Mouse (Mus musculus) cerebellum, postnatal 36 days (tissue): ENCODE measurements around the gene Zbtb21.
"Not testable (repeated sequence)": the region's sequence is repeated elsewhere in the genome, so short reads cannot be mapped to it uniquely, and the experiment has no call there.

ENCODE experiments used
- DNase-seq, 2 experiments: peaks; one replicate each; pipeline ENCODE4 v3.0.0; 2021 to 2022; ENCODE audit warnings: mixed read lengths in 2 of 2

Gene Zbtb21

GRCm38 (mm10) chr16:97962151-97962948, at the start of gene Zbtb21, which contains the start of gene C2cd2:
Gene Zbtb21, minus strand, starts transcription at chr16:97962622.
Gene C2cd2, minus strand, starts transcription at chr16:97962598.
- peak; percentile 98 to 99 for DNase-seq

DNA sequence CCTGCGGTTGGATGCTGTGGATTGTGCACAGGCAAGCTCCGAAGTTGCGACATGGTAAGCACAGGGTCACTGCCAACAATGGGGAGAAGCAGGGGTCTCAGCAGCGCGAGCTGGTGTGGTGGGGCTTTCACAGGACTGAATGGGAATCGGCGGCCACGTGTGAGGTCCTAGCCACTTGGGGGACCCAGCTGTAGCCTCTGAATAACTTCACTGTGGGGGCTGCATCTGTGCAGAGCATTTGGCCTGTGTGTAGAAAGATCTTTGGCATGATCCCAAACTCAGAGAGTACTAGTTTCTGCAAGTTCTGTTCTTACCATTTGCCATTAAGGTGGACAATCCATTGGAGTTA, 34.9 kb upstream of the Zbtb21 start:
- not testable (repeated sequence) for DNase-seq

GRCm38 (mm10) chr16:97996616-97997382, 34.4 kb upstream of the Zbtb21 start, which contains the start of gene B230307C23Rik:
Gene B230307C23Rik, plus strand, starts transcription at chr16:97997315.
- DNase-seq, result peak; percentile 72 to 75

DNA sequence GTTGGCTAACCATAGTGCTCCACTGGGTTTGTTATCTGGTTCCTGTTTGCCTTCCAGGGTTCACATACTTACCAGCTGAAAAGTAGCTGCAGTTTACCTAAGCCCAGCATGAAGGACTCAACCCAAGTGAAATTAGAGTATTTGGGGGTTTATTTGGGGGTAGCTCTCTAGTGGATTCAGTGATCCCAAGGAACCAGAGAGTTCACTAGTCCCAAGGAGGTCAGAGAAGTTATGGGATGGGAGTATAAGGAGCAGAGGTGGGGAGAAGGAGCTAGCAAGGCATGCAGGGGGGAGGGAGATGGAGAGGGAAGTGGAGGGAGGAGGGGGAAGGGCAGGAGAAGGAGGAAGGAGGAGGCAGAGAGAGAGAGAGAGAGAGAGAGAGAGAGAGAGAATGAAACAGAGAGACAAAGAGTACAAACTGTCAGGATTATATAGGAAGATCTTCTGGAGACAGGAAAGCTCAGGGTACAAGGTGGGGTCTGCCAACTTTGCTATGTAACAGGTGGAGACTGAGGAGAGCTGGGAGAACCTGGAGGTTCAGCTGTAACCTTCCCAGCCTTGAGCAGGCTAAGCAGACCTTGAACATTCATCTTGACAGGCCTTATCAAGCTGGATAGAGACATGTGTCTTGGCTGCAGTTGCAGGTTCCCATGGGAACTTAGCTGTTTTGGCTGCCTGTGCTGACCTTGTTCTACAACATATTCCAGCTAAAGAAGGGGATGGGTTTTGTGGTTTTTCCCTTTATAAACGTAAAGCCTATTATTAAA, 33.6 kb upstream of the Zbtb21 start:
- no peak for DNase-seq

GRCm38 (mm10) chr16:97992477-97992876, 30.1 kb upstream of the Zbtb21 start:
- DNase-seq, result not testable (repeated sequence)

- DNase-seq, result no peak
Observed at GRCm38 (mm10) chr16:97991517-97991916, 29.1 kb upstream of the Zbtb21 start.

DNA sequence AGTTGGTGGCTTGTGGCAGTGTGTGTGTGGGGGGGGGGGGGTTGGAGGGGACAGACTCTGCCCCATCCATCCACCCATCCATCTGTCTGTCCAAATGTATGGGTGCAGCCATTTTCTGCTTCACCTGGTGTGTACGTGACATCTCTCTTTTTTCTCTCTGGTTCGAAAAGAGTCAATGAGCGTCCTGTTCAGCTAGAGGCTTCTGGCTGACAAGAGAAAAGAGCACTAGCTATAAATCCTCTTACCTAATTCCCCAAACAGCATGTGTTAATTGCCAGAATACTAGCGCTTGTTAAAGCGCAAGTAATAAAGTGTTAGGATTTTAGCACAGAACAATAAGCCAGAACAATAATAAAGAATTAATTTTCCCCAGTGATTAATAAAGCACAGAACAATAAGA, 22.2 kb upstream of the Zbtb21 start:
- DNase-seq, result no peak

- DNase-seq, result no peak
Observed at GRCm38 (mm10) chr16:97981362-97981761, 18.9 kb upstream of the Zbtb21 start.

DNA sequence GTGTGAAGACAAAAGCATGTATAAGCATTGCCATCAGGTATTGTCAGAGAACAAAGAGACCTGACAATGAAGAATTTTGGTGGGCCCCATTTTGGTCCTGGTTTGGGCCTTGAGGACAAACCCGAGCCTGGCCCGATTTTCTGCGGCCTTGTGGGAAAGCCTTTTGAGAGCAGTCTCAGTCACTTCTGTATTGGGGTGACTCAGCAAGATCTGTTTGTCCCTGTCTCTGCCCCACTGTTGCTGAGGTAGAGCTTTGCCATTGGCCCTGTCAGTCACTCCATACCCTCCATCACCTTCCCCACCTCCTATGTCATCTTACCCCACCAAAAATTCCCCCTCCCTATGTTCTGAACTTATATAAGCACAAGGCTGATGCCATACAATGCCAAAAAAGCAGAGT, 15.3 kb upstream of the Zbtb21 start:
- DNase-seq, result no peak

DNA sequence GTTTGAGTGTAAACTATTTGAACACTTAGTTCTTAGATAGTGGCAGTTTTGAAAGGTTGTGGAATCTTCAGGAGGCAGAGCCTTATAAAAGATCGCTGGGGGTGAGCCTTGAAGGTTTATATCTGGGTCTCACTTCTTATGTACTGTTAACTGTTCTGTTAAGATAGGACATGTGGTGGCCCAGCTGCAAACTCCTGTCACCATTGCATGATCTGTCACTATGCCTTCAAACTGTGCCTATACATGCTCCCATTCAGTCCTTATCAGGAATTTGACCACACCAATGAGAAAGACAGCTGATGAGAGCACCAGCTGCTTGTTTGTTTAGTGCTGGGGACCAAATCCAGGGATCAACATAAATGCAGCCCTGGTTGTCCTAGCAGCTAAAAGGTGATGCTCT, 14.9 kb upstream of the Zbtb21 start:
- DNase-seq, result no peak

- no peak for DNase-seq
Observed at GRCm38 (mm10) chr16:97963956-97964540, 1.6 kb upstream of the Zbtb21 start.

DNA sequence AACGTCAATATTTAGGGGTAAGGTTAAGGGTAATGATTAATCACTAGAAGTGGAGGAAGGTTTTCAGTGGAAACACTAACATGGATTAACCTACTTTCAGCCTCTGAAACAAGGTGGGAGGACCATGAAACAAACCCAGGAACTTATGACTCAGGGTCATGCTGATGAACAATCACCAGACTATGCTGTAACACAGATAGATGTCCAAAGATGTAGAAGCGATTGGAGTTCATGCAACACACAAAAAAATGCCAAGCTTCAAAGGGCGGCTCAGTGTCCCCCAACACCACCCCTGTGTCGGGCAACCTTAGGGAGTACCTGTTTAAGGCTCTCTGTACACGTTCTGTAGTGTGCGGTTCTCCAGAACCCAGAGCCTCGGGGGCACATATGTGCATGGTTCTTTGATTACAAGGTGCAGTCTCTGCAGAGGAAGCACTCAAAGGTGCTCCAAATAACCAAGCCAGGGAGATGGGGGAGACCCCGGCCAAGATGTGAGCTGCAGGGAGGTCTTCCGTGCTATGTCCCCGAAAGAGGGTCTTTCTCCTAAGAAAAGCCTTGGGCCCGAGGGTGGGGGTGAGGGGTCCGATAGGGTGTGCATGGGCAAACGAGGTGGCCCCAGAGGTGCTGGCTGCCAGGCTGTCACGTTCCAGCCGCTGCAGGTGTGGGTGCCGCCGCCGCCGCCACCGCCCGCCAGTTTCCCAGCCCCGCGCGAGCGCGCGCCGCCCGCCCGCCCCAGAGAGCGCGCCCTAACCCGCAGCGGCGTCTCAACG, 856 bp downstream of the Zbtb21 start:
- DNase-seq, result no peak

- no peak for DNase-seq
Observed at GRCm38 (mm10) chr16:97960348-97960747, 2.1 kb downstream of the Zbtb21 start.

DNA sequence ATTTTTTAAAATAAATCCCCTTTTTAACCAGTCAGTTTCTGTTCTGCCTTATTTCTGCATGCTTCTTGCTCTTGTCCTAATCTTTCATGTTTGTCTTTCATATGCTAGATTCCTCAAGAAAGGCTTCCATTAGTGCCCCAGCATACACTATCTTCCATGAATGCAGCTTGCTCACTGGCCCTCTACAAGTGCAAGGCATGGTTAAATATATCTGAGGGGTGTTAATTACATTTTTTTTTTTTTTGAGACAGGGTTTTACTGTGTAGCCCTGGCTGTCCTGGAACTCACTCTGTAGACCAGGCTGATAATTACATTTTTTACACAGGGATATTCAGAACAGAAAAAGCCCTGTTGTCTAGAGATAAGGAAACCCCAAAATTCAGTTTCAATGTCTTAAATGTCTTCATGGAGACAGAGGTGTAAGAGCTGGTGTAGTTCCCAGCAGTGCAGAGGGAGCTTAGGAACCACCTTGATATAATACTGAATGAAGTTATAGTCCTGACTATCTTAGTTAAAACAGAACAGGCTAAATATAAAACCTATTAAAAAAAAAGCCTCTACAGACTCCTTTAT, 3.9 kb downstream of the Zbtb21 start:
- no peak for DNase-seq

DNA sequence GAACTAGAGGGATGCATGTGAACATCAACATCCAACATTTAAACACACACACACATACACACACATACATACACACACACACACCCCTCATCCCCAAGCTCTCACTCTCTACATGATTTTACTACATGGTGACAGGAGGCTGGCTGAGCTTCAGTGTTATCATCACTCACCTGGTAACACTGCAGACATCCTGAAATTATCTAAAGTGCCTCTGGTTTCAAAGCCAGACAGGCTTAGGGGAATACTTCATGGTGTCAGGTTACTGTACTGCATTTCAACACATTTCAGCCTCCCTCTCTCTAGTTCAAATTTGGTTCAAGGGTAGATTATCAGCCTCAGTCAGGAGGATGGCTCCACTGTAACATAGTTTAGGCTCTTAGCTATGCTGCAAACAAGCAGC, 4.8 kb downstream of the Zbtb21 start:
- DNase-seq, result no peak

DNA sequence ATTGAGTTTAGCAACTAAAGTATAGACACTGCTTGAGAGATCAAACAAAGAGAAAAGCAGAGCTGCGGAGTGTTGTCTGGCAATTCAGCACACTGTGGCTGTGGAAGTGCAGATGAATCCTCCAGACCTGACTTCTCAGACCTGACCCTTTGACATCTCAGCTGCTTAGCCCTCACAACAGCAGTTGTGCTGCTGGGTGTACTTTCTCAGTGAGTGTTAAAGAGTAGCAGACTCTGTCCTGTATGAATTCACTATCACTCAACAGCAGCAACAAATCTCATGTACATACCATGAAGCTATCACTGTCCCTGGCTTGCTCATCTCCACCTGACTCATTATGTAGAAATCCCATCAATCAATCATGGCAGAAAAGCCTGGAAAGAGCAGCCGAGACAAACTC, 6.4 kb downstream of the Zbtb21 start:
- DNase-seq, result no peak

DNA sequence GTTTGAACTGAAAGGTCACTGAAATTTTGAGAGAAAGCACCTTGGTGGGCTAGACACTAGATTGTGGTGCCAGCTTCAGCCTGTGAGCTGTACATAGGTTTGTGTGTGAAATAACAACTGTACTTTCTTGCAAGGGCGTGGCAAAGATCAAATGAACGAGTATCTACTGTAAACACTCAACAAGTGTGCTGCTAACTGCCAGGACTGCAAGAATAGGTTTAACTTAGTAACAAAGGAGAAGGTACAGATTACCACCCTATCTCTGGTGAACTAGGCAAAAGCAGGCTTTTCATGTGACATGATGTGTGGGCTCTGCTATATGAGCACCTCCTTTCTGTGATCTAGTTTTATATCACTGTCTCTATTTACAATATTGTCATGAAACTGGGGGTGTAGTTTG, 9.1 kb downstream of the Zbtb21 start:
- no peak for DNase-seq

GRCm38 (mm10) chr16:97952801-97953200, 9.6 kb downstream of the Zbtb21 start:
- DNase-seq, result no peak

GRCm38 (mm10) chr16:97952371-97952770, 10.1 kb downstream of the Zbtb21 start:
- no peak for DNase-seq

DNA sequence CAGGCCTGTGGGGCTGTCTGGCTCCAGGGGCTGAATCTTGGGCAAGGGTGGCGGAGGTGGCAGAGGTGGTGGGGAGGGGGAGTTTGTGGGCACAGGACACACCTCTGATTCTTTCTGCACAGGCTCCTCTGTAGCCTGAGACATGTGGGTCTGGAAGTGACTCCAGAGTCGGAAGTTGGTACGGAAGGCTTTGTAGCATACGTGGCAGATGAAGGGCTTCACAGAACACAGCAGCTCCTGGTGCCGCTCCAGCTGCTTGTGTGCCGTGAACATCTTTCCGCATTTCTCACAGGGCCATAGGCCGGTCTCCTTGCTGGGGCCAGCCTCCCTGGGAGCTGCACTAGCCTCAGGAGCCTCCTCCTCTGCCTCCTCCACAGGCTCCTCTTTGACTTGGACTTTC, 12.4 kb downstream of the Zbtb21 start:
- no peak for DNase-seq

GRCm38 (mm10) chr16:97948836-97949235, 13.6 kb downstream of the Zbtb21 start:
- no peak for DNase-seq

DNA sequence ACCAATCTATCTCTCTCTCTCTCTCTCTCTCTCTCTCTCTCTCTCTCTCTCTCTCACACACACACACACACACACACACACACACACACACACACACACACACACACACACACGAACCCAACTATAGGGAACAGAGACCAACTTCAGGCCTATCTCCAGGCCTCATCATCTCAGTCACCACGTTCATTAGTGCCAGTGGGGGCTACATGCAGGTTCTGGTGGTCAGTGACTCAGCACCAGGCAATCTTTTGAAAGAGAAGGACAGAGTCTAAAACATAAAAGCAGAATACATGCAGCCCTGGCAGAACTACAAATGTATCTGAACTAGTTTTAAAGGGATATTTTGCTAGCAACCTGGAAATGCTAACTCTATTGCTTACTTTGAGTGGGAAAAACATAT, 15.4 kb downstream of the Zbtb21 start:
- DNase-seq, result not testable (repeated sequence)
